Mouse (Mus musculus) E14TG2a.4 (cell line): ENCODE measurements around the gene Cntrob.

ENCODE experiments used
- CTCF ChIP-seq: conservative IDR thresholded peaks from 2 replicates; pipeline ENCODE4 v1.5.1; 2014; ENCODE audit warnings: low read length
- POU5F1 ChIP-seq: IDR thresholded peaks from 2 replicates; pipeline ENCODE4 v1.6.1; 2014; ENCODE audit warnings: low read length, borderline replicate concordance

- TF ChIP-seq CTCF: no peak
- TF ChIP-seq POU5F1: no peak
Observed at GRCm38 (mm10) chr11:69364910-69365309, 41.3 kb upstream of the Cntrob start.
